Mouse (Mus musculus) activated CD4-positive, CD25-positive, alpha-beta regulatory T cell, adult 4 months (primary cell): ENCODE measurements around the gene Tmem106a. TPM values are rescaled to one million over a fixed set of nuclear protein-coding genes. Genes with fewer than 3 reads are reported as not detected.
"Not testable (repeated sequence)": the region's sequence is repeated elsewhere in the genome, so short reads cannot be mapped to it uniquely, and the experiment has no call there.

Source experiments
- ATAC-seq: one replicate; pipeline ENCODE4 v1.8.0; 2017
- polyA plus RNA-seq, 2 experiments: library from polyadenylated mRNA; unstranded; fragments of 100-300 nt; shearing (Covaris generic); gene quantifications; one replicate each; pipeline ENCODE4 v1.2.1; 2017

The Tmem106a gene
- 10 to 100 TPM; 13.4 to 13.6 TPM for polyA plus RNA-seq

GRCm38 (mm10) chr11:101582054-101583035 lies at the start of gene Tmem106a:
TSS of gene Tmem106a (plus strand) at chr11:101582242.
- ATAC-seq, result peak; percentile 23

DNA sequence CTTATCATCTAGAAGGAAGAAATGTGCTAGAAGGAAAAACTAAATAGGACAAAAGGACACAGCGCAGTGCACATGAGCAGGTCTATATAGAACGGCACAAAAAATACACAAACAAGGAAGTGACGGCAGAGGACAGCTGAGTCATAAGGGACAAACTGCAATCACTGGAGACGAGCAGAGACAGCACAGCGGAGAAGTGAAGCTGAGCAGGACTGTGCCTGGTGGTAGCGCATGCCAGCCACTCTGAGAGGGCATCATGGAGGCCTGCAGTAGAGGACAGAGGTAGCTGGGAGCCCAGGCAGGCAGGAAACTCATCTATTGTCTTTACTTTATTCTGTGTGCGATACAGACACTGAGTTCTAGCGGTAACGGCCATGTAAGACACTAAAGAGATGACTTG lies 38.5 kb upstream of the Tmem106a start:
- ATAC-seq, result no peak

DNA sequence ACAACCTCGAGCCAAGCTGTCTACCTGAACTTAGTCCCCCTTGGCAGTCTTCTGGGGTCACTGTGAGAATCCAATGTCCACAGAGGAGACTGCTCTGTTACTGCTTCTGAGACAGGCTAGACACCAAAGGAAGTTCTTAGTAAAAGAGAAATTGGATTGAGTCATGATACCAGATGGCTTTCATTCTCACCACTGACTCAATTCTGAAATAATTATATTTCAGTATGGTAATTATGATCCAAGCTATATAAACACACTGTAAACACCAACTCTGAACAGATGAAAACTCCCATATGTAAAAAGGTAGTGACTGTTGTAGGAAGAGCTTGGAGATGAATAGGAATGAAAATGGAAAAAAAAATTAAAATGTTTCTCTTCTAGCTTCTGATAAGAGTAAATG lies 37.9 kb upstream of the Tmem106a start:
- ATAC-seq, result no peak

DNA sequence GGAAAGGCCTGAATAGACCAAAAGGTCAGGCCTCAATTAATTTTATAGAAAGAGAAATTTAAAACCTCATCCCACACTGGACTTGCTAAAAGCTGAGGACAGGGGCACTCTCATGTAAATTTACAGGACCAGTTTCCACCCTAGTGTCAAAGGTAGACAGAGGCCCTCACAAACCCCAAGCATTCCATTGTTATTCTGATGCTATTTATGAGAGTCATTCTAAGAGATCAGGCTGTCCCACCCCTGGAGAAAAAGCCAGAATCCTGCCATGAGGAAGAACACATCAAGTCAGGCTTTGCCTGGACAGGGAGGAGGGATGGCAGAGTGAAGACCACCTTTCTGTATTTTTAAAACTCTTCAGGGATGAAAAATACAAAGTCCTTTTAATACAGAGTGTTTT lies 33.5 kb upstream of the Tmem106a start:
- ATAC-seq, result no peak

- peak; percentile 56 for ATAC-seq
These were observed 30.1 kb upstream of the Tmem106a start, which contains the start of the genes Brca1 and Nbr1 for GRCm38 (mm10) chr11:101551751-101552475. TSS of gene Brca1 (minus strand) at chr11:101551955. TSS of gene Nbr1 (plus strand) at chr11:101552149.

DNA sequence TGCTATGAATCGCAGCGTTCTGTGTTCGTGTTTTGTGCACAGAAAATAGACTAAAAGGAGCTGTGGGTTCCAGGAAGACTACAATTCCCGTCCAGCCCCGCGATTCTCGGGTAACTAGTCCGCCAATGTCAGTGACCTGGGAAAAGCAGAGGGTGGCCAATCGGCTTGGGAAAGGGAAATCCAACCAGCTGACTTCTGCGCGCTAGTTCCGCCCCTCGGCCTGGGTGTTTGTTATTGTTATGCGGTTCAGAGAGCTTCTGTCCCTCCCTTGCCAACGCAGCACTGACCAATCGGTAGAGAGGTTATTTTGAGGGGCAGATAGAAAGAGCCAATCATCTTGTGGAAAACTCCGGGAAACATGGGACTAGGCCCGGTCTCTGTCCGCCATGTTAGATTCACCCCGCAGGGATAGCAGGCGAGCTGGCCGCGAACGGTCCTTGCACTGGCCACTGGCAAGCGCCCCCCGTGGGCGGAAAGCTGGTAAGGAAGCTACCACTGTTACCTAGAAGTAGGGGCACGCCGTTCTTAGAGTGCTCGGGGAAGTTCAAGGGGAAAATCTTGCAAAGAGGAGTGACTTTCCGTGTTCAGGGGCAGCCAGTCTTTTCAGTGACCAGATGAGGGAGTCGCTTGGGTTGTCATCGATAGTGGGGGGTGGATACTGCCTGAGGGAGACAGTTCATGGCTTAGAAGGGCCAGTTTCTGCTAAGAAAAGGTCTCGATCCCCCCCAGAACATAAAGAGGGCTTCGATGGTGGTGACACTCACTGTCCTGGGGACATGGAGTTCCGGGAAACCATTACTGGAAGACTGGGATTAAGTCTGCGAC lies 29.4 kb upstream of the Tmem106a start:
- peak; percentile 92 for ATAC-seq

- ATAC-seq, result no peak
These were observed 28.6 kb upstream of the Tmem106a start for GRCm38 (mm10) chr11:101553354-101553930.

DNA sequence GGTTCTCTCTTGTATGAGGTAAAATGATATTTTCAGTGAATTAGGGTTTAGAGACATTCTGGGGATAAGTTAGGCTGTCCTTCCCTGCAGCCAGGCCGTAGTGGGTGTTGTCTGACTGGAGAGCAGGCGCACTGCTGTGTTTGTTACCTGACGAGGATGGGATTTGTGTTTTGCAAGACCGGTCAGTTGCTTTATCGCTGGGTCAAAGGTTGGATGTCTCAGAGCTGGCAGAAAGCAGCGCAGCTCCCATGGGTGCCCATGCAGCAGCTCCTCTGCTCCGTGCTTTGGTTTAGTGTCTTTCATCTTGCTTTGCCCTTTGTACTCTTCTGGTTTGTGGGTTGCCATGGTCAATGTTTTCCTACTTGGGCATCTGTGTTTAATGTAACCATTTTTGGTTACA lies 25.5 kb upstream of the Tmem106a start:
- no peak for ATAC-seq

GRCm38 (mm10) chr11:101556954-101557353 lies 25.1 kb upstream of the Tmem106a start:
- no peak for ATAC-seq

- peak; percentile 81 for ATAC-seq
These were observed 19.7 kb upstream of the Tmem106a start for GRCm38 (mm10) chr11:101562391-101562790.

- ATAC-seq, result no peak
These were observed 13.6 kb upstream of the Tmem106a start for GRCm38 (mm10) chr11:101568421-101568820.

- no peak for ATAC-seq
These were observed 5.9 kb upstream of the Tmem106a start for GRCm38 (mm10) chr11:101576116-101576515.

GRCm38 (mm10) chr11:101581081-101581764 lies 819 bp upstream of the Tmem106a start:
- ATAC-seq, result no peak

GRCm38 (mm10) chr11:101583205-101583604 lies 1.2 kb downstream of the Tmem106a start:
- no peak for ATAC-seq

DNA sequence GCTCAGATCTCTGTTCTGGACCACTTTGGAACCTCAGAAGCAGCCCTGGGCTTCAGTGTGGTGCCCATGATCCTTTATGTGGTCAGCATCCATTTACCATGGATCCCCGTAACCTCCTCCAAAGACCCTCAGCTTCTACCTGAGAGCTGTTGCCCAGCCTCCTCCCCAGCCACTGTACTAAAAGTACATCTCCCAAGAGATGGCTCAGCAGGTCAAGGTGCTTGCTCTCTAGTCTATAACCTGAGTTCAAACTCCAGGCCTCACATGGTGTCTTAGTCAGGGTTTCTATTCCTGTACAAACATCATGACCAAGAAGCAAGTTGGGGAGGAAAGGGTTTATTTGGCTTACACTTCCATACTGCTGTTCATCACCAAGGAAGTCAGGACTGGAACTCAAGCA lies 3.0 kb downstream of the Tmem106a start:
- ATAC-seq, result not testable (repeated sequence)

DNA sequence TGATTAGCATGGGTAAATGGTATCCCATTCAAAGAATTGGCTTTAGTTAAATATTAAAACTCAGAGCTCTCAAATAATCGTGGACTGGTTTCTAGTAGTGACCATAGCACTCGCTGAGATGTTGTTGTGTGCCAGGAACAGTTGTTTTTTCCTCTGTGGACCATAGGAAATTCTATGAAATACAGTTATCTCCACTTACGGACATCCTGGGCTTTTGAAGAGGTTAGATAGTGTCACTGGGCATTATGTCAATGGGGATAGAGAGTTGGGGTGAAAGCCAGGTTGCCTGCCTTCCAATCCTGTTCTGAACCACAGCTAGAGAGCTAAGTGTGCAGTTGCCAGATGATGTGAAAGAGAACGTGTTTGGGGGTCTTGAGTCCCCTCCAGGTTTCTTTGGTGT lies 3.8 kb downstream of the Tmem106a start:
- no peak for ATAC-seq

DNA sequence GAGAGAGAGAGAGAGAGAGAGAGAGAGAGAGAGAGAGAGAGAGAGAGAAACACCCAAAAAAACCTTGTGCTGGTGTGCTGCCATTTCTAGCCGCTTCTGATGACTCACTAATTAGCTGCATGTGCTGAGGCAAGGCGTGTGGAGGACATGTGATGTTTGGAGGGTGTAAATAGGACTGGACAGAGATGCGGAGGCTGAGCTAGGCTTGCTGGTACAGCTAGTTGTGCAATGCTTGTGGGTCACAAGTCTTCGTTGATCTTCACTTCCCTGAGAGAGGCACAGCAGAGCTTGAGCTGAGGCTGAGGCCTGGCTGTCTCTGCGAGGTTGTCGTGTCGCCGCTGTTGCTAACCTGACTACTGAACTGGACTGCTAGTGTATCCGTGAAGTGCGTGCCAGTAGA lies 5.6 kb downstream of the Tmem106a start:
- no peak for ATAC-seq

- no peak for ATAC-seq
These were observed 6.8 kb downstream of the Tmem106a start for GRCm38 (mm10) chr11:101588868-101589267.

- ATAC-seq, result peak; percentile 40
These were observed 7.4 kb downstream of the Tmem106a start for GRCm38 (mm10) chr11:101589444-101589843.

DNA sequence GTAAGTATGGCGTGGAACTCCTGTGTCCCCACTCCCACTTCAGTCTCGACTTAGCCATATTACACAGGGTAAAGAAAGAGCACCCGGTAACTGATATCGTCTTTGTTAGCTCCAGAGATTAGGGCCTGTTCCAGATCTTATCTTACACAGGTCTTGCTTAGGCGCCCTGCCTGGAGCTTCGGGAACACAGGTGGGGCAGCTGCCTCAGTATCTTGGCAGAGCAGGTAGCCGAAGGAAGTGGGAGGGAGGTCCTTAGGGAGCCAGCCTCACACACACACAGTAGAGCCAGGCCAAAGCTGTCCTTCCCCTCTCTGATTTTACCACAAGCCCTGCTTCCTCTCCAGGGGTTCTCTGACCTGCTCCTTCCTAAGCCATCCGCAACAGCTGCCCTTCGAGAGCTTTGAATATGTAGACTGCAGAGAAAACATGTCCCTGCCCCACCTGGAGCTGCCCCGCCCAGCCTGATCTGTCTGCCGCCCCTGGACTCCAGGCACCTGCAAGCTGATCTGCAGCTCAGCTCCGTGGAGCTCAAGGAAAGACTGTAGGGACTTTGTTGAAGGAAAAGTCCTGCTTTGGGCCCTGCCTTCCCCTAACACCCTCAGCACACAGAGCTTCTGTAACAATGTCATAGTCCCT lies 8.1 kb downstream of the Tmem106a start:
- no peak for ATAC-seq

GRCm38 (mm10) chr11:101599156-101599555 lies 17.1 kb downstream of the Tmem106a start, which contains the start of gene Gm11634:
TSS of gene Gm11634 (minus strand) at chr11:101599256.
- ATAC-seq, result no peak
